Mouse (Mus musculus): ENCODE data around the gene Spata13.

DNA sequence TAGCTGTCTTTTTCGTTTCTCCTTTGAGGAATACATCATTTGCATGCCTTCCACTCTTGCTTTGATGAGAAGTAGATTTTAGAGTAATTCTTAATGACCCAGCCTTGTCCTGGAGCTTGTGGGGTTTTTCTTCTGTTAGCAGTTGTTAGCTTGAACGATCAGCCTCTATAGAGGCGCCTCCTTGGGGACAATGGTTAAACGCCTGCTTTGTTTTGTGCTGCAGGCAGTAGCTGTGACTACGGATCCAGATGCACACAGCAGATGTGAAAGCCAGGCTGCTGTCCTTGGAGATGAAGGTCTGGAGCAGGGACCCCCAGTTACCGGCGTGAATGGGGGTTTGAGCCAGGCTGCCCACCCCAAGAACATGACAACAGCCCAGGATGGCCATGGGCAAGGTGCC, 56.8 kb downstream of the Spata13 start:
- TF ChIP-seq TAL1 (IDR thresholded peaks at IDR 0.05; ENCODE audit: low read length) (no peak), GATA1 (IDR thresholded peaks at IDR 0.05; ENCODE audit: low read length) (no peak)

All from erythroblast, embryonic 14.5 days (primary cell).